Mouse (Mus musculus) liver, embryonic 15.5 days (tissue): Measurements from ENCODE around the gene Igfbp6. TPM values are rescaled to one million over a fixed set of nuclear protein-coding genes. Genes with fewer than 3 reads are reported as not detected.

Experiments
- ATAC-seq: fragments of 200-750 bp; cut with Nextera tagmentation; 2 replicates; pipeline ENCODE4 v1.8.0; 2017; ENCODE audit warnings: moderate number of reproducible peaks, mild to moderate bottlenecking, moderate library complexity; ENCODE audit not compliant: insufficient read depth
- H3K27ac ChIP-seq: fragments of 300-500 bp; sonication (generic); replicated peaks from 2 replicates; pipeline ENCODE4 v1.5.1; 2015; ENCODE audit warnings: mild to moderate bottlenecking, inconsistent platforms
- H3K27me3 ChIP-seq: fragments of 300-500 bp; sonication (generic); 2 replicates; pipeline ENCODE4 v1.6.1; 2015; ENCODE audit warnings: mild to moderate bottlenecking, inconsistent platforms
- H3K36me3 ChIP-seq: fragments of 300-500 bp; sonication (generic); replicated peaks from 2 replicates; pipeline ENCODE4 v1.6.1; 2015; ENCODE audit warnings: moderate library complexity, mild to moderate bottlenecking, inconsistent platforms
- H3K4me1 ChIP-seq: fragments of 300-500 bp; sonication (generic); replicated peaks from 2 replicates; pipeline ENCODE4 v1.6.1; 2015; ENCODE audit warnings: inconsistent platforms
- H3K4me2 ChIP-seq: fragments of 300-500 bp; sonication (generic); 2 replicates; pipeline ENCODE4 v1.6.1; 2015; ENCODE audit warnings: moderate library complexity, mild to moderate bottlenecking, inconsistent platforms
- H3K4me3 ChIP-seq: fragments of 300-500 bp; sonication (generic); replicated peaks from 2 replicates; pipeline ENCODE4 v1.5.1; 2015; ENCODE audit warnings: mild to moderate bottlenecking, inconsistent platforms
- H3K9ac ChIP-seq: fragments of 300-500 bp; sonication (generic); 2 replicates; pipeline ENCODE4 v1.6.1; 2015; ENCODE audit warnings: moderate library complexity, mild to moderate bottlenecking, inconsistent platforms
- H3K9me3 ChIP-seq: fragments of 300-500 bp; sonication (generic); replicated peaks from 2 replicates; pipeline ENCODE4 v1.6.1; 2016; ENCODE audit warnings: inconsistent platforms
- WGBS: fragments of 180-500 bp; shearing (Covaris S2); methylation state at CpG from one replicate; pipeline ENCODE4 v1.1.7; 2015; ENCODE audit warnings: mixed read lengths; ENCODE audit not compliant: insufficient replicate concordance; 5-methylcytosine and 5-hydroxymethylcytosine counted together
- polyA plus RNA-seq: library from polyadenylated mRNA; unstranded; fragments of >200 nt; fragmentation: Nextera tagmentation; extraction: Ambion mirVana; gene quantifications from 2 replicates; pipeline ENCODE4 v1.2.1, GENCODE M21; 2015

Gene Igfbp6
- polyA plus RNA-seq, 1 experiment from 2014 or later: 1.9 TPM

DNA sequence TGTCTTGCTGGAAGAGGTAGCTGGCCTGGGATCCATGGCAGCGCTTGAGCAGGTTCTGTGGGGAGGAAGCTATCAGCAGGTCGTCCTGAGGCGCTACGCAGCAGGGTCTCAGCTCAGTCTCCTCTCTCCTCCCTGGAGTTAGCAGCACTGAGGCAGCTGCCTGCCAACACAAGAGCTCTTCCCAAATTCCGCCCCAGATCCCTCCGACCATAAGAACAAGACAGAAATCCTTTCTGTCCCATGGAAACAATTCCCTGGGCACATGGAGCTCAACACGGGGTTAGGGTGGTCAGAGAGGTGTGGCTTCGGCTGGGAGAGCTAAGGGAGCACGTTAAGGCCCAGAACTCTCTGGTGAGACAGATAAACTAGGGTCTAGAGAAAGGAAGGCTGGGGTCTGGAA, 34.9 kb downstream of the Igfbp6 start:
- peaks cover 23% of the 10 kb centered on the region for H3K4me1 ChIP-seq
- ATAC-seq: no peak
- H3K9ac ChIP-seq: no peak overlapping the region
- H3K27ac ChIP-seq: no peak overlapping the region
- no peaks in the 10 kb centered on the region for H3K9me3 ChIP-seq
- 74% methylated on average over 9 of the region's 9 CpGs for WGBS
- no peaks in the 10 kb centered on the region for H3K36me3 ChIP-seq
- no peak overlapping the region for H3K4me2 ChIP-seq
- H3K4me3 ChIP-seq: no peak overlapping the region
- no peaks in the 10 kb centered on the region for H3K27me3 ChIP-seq

DNA sequence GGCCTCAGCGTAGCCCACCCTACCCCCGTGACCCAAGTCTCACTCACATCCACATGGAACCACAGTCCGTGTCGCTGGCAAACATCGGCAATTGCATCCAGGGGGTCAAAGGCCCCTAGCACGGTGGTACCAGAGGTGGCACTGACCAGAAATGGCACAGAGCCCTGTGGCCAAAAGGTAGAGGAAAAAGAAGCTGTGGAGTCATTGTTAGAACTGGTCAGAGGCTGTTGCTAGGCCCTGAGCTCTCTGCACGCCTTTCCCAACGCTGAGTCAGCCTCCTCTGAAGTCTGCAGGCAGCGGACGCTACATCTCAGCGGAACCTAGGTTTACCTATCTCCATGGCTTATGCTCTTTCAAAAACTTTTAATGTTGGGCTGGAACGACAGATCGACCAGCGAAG, 35.8 kb downstream of the Igfbp6 start:
- Histone ChIP-seq H3K9ac (no peak overlapping the region), H3K9me3 (no peaks in the 10 kb centered on the region), H3K36me3 (no peaks in the 10 kb centered on the region), H3K27ac (no peak overlapping the region), H3K27me3 (no peaks in the 10 kb centered on the region), H3K4me2 (no peak overlapping the region), H3K4me3 (no peak overlapping the region), H3K4me1 (peaks cover 23% of the 10 kb centered on the region)
- no peak for ATAC-seq
- 76% methylated on average over 14 of the region's 14 CpGs for WGBS

DNA sequence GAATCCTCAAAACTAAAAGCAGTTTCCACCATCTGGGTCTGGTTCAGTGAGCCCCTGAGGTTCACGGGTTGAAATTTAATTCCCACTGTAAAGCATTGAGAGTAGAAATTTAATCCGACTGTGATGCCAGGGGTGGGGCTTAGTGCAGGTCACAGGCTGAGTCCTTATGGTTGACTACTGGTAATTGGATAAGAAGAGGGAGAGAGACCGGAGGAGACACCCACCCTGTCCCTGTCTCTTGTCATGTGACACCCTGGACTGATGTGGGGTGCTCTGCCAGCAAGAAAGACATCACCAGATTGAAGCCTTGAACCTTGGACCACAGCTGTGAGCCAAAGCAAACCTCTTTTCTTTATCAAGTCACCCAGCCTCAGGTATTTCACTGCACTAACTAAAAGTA, 38.9 kb downstream of the Igfbp6 start:
- no peak overlapping the region for H3K4me3 ChIP-seq
- no peak overlapping the region for H3K27ac ChIP-seq
- no peaks in the 10 kb centered on the region for H3K9me3 ChIP-seq
- H3K36me3 ChIP-seq: no peaks in the 10 kb centered on the region
- no peak for ATAC-seq
- no peak overlapping the region for H3K9ac ChIP-seq
- peaks cover 15% of the 10 kb centered on the region for H3K4me1 ChIP-seq
- H3K4me2 ChIP-seq: no peak overlapping the region
- no peaks in the 10 kb centered on the region for H3K27me3 ChIP-seq
- WGBS: 53% methylated on average over 3 of the region's 3 CpGs

DNA sequence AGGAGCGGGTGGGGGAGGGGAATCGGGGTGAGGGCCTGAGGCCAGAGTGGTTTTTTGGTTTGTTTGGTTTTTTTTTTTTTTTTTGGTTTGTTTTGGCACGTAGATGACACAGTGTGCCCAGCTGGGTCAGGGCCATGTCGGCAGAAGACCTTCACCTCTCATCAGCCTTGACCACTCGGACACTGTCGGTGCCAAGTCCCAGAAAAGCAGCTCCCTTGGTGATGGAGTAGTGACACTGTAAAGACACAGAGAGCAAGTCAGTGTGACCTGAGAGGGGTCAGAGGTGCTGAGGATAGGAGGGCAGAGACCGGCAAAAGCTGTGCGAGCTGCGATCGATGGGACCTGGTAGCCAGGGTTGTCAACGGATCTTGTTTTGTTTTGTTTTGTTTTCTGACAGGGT, 42.1 kb downstream of the Igfbp6 start:
- Histone ChIP-seq H3K4me1 (peaks cover 19% of the 10 kb centered on the region; the same call in 1 of the 2 replicates), H3K27me3 (no peaks in the 10 kb centered on the region), H3K9ac (no peak overlapping the region), H3K27ac (peak overlapping the region; percentile 53), H3K36me3 (no peaks in the 10 kb centered on the region), H3K4me3 (no peak overlapping the region), H3K9me3 (no peaks in the 10 kb centered on the region), H3K4me2 (no peak overlapping the region; the same call in 1 of the 2 replicates)
- ATAC-seq: peak; percentile 52
- 71% methylated on average over 11 of the region's 11 CpGs for WGBS

DNA sequence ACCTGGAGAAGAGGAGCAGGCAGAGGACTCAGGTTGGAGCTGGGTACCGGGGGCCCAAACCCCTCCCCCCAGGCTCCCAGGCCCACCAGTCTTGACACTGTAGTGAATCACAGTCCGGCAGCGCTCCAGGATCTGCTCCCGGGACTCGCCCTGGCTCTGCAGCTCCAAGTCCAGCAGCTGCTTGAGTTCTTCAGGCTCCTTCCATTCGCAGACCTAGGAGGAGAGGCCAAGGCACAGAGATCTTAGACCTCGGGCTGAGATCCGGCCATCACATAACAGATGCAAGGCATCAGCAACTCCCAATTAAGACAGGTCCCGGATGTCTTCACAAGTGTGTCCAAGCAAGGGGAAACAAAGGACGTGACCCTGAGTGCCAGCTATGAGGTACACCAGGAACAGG, 43.9 kb downstream of the Igfbp6 start:
- Histone ChIP-seq H3K4me1 (peaks cover 36% of the 10 kb centered on the region), H3K4me3 (peak overlapping the region; percentile 14), H3K36me3 (no peaks in the 10 kb centered on the region), H3K9ac (no peak overlapping the region), H3K4me2 (peak overlapping the region; percentile 41), H3K27ac (0 out of 2 replicates have a peak overlapping the region, but pooled peaks have one; percentile 14), H3K9me3 (no peaks in the 10 kb centered on the region), H3K27me3 (no peaks in the 10 kb centered on the region)
- no peak for ATAC-seq
- 69% methylated on average over 10 of the region's 10 CpGs for WGBS

DNA sequence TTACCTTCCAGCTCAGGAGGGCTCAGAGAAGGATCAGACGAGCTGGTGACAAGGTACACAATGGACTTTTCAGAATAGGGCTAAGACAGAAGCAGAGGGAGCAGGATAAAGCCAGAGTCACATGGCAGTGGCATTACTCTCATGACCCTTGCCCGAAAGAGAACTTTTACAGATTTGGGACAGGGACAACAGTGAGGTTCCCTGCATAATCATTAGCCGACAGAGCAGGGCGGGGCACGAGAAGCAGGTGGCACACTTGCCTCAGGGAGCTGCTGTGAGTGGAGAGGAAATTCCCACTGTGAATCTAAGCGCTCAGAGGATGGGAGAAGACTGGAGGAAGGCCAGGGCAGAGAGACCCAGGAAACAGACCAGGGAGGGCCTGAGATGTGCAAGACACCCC, 44.7 kb downstream of the Igfbp6 start:
- 45% methylated on average over 6 of the region's 6 CpGs for WGBS
- Histone ChIP-seq H3K4me3 (peak overlapping the region; percentile 14; the same call in 1 of the 2 replicates), H3K4me2 (peak overlapping the region; percentile 41), H3K36me3 (no peaks in the 10 kb centered on the region), H3K9me3 (no peaks in the 10 kb centered on the region), H3K27me3 (no peaks in the 10 kb centered on the region), H3K27ac (peak overlapping the region; percentile 14; the same call in 1 of the 2 replicates), H3K9ac (no peak overlapping the region), H3K4me1 (peaks cover 41% of the 10 kb centered on the region)
- ATAC-seq: no peak

DNA sequence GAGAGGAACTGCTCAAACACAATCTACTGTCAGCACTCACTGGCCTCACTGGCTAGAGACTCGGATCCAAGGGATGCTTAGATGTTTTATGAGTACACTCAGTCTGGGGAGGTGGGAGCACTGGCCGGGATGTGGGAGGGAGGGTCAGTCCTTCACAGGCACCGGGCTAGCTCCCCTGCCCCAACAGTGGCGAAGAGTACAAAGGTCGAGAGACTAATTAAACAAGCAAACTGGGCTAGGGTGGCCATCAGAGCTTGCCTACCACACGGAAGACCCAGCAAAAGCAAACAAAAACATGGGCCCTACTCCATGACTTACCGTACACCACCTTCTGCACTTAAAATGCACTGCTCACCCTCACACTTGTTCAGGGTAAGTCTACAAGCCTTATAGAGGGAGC, 47.5 kb downstream of the Igfbp6 start:
- Histone ChIP-seq H3K4me3 (no peak overlapping the region), H3K9me3 (no peaks in the 10 kb centered on the region), H3K27me3 (no peaks in the 10 kb centered on the region), H3K36me3 (no peaks in the 10 kb centered on the region), H3K4me2 (no peak overlapping the region), H3K27ac (peak overlapping the region; percentile 69), H3K4me1 (peaks cover 46% of the 10 kb centered on the region), H3K9ac (no peak overlapping the region)
- WGBS: 53% methylated on average over 7 of the region's 7 CpGs
- ATAC-seq: peak; percentile 13; the same call in 1 of the 2 replicates

DNA sequence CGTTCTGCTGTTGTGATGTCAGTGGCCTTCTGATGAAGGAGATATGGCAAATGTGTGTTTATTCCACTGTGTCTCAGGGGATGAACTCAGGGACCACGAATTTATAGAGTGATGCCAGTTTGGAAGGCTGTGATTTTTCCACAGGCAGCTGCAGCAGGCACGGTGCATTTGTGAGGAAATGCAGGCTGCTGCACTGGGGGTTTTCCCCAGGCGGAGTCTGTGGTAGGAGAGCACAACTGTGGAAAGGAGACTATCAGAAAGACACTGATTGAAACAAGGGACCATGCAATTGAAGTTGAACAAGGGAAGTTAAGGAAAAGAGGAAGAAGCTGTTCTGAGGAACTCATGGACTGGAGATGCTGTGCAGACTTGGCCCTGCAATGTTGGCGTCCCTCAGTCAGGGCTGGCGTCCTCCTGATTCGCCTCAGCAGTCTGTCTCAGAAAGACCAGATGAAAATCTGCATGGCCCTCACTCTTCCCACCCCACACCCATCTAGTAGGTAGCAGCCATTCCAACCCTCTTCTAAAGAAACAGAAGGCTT, 48.2 kb downstream of the Igfbp6 start:
- Histone ChIP-seq H3K4me1 (peaks cover 42% of the 10 kb centered on the region), H3K4me3 (no peak overlapping the region), H3K27me3 (no peaks in the 10 kb centered on the region), H3K9me3 (no peaks in the 10 kb centered on the region), H3K27ac (peak overlapping the region; percentile 69), H3K36me3 (no peaks in the 10 kb centered on the region), H3K9ac (no peak overlapping the region), H3K4me2 (no peak overlapping the region)
- 23% methylated on average over 7 of the region's 7 CpGs for WGBS
- no peak for ATAC-seq

DNA sequence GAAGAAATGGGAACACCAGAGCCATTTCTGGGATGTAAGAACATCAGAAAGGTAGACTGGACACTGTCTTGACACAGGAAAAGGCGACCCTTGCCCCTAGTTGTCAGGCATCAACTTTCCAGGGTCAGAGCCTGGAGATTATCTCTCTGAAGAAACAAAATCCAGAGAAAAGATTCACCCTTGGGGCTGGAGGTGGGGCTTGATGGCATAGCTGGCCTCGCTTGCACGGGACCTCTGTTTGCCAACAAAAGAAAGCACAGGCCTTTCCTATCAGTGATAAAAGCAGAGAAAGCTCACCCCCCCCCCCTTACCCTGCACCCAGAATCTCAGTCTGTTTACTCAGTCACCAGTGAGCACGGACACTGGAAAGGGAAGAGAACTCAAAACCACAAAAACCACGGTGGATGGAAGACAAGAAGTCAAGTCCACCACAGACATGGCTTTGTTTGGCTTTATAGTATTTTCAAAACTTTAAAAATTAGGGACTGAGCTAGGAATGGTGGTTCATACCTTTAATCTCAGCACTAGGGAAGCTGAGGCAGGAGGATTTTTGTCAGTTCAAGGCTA, 48.7 kb downstream of the Igfbp6 start:
- WGBS: 17% methylated on average over 5 of the region's 5 CpGs
- Histone ChIP-seq H3K27ac (peak overlapping the region; percentile 69), H3K27me3 (no peaks in the 10 kb centered on the region), H3K9ac (no peak overlapping the region), H3K9me3 (no peaks in the 10 kb centered on the region), H3K4me1 (peaks cover 41% of the 10 kb centered on the region), H3K4me2 (no peak overlapping the region), H3K36me3 (no peaks in the 10 kb centered on the region), H3K4me3 (no peak overlapping the region)
- no peak for ATAC-seq

DNA sequence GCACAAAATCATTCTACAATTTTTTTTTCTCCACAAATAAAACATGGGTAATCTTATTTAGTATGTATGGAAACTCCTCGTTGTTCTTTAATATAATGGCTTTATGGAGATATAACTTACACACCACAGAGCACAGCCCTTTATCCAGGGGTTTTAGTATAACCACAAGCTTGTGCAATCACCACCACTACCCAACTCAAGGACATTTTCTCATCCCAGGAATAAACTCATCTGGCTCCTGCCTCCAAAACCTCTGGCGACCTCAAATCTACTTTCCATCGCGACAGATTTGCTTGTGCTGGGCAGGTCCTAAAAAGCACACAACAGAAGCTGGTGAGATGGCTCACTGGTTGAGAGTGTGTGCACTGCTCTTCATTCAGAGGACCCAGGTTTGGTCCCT, 49.5 kb downstream of the Igfbp6 start:
- H3K27ac ChIP-seq: peak overlapping the region; percentile 15
- no peaks in the 10 kb centered on the region for H3K36me3 ChIP-seq
- no peak overlapping the region for H3K9ac ChIP-seq

DNA sequence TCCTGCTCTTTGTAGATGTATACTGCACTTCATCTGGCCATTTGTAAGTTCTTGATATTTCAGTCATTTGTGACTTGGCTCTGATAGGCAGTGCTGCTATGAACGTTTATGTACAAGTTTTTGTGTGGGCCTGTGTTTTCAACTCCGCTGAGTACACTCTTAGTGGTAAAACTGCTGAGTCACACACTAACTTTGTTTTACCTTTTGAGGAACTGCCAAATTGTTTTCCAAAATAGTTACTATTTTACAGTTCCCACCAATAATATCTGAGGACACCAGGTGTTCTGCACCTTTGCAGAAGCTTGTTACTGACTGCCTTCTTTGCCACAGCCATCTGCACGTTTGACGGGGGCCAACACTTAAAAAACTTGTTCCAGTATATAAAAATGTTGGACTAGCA, 50.3 kb downstream of the Igfbp6 start:
- Histone ChIP-seq H3K4me3 (no peak overlapping the region), H3K9me3 (no peaks in the 10 kb centered on the region), H3K27ac (peak overlapping the region; percentile 2; the same call in 1 of the 2 replicates), H3K36me3 (no peaks in the 10 kb centered on the region), H3K4me2 (no peak overlapping the region), H3K9ac (no peak overlapping the region), H3K27me3 (no peaks in the 10 kb centered on the region), H3K4me1 (peaks cover 47% of the 10 kb centered on the region)
- ATAC-seq: no peak
- 22% methylated on average over 4 of the region's 4 CpGs for WGBS

More for the DNA sequence above, 49.5 kb downstream of the Igfbp6 start:
- 50% methylated on average over 4 of the region's 4 CpGs for WGBS
- Histone ChIP-seq H3K9me3 (no peaks in the 10 kb centered on the region), H3K4me3 (no peak overlapping the region), H3K4me2 (no peak overlapping the region), H3K4me1 (peaks cover 44% of the 10 kb centered on the region), H3K27me3 (no peaks in the 10 kb centered on the region)
- no peak for ATAC-seq

DNA sequence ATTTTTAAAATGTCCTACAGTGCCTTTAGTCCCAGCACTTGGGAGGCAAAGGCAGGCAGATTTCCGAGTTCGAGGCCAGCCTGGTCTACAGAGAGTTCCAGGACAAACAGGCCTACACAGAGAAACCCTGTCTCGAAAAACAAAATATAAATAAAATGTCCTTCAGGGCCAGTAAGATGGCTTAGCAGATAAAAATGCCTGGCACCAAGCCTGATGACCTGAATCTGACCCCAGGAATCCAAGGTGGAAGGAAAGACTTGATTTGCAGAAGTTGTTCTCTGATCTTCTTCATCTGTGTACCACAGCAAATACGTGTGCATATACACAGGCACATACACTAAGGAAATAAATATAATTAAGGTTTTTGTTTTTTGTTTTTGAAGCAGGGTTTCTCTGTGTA, 51.2 kb downstream of the Igfbp6 start:
- no peaks in the 10 kb centered on the region for H3K27me3 ChIP-seq
- 62% methylated on average over 4 of the region's 4 CpGs for WGBS

More for the DNA sequence above, 51.2 kb downstream of the Igfbp6 start:
- no peak for ATAC-seq
- no peaks in the 10 kb centered on the region for H3K9me3 ChIP-seq
- H3K4me3 ChIP-seq: no peak overlapping the region
- H3K9ac ChIP-seq: no peak overlapping the region
- H3K36me3 ChIP-seq: no peaks in the 10 kb centered on the region
- peaks cover 49% of the 10 kb centered on the region for H3K4me1 ChIP-seq
- no peak overlapping the region for H3K27ac ChIP-seq
- no peak overlapping the region for H3K4me2 ChIP-seq
